Mouse (Mus musculus) limb, embryonic 14.5 days (tissue): ENCODE measurements around the gene Pan3. TPM values are rescaled to one million over a fixed set of nuclear protein-coding genes. Genes with fewer than 3 reads are reported as not detected.

Experiments used
- ATAC-seq: fragments of 200-750 bp; cut with Nextera tagmentation; 2 replicates; pipeline ENCODE4 v1.8.0; 2017; ENCODE audit warnings: low read depth, moderate number of reproducible peaks, moderate TSS enrichment; ENCODE audit not compliant: low FRiP score
- DNase-seq: peaks from one replicate; pipeline ENCODE4 v3.0.0-alpha.2; 2015; ENCODE audit warnings: low spot score
- H3K27ac ChIP-seq: fragments of 300-500 bp; sonication (generic); replicated peaks from 2 replicates; pipeline ENCODE4 v1.5.1; 2014; ENCODE audit warnings: low read depth, mild to moderate bottlenecking, low read length, moderate library complexity, mixed read lengths
- H3K27me3 ChIP-seq: fragments of 300-500 bp; sonication (generic); 2 replicates; pipeline ENCODE4 v1.6.1; 2014; ENCODE audit warnings: low read length, mixed read lengths; ENCODE audit not compliant: control insufficient read depth, insufficient read depth
- H3K36me3 ChIP-seq: fragments of 300-500 bp; sonication (generic); 2 replicates; pipeline ENCODE4 v1.6.1; 2014; ENCODE audit warnings: mild to moderate bottlenecking, low read length, moderate library complexity, mixed read lengths; ENCODE audit not compliant: control insufficient read depth, insufficient read depth
- H3K4me1 ChIP-seq: fragments of 300-500 bp; sonication (generic); 2 replicates; pipeline ENCODE4 v1.6.1; 2014; ENCODE audit warnings: antibody characterized with exemption, low read length, mixed read lengths; ENCODE audit not compliant: control insufficient read depth, insufficient read depth
- H3K4me2 ChIP-seq: fragments of 300-500 bp; sonication (generic); replicated peaks from 2 replicates; pipeline ENCODE4 v1.6.1; 2014; ENCODE audit warnings: low read depth, mild to moderate bottlenecking, low read length, moderate library complexity; ENCODE audit not compliant: severe bottlenecking
- H3K4me3 ChIP-seq: fragments of 300-500 bp; sonication (generic); replicated peaks from 2 replicates; pipeline ENCODE4 v1.5.1; 2014; ENCODE audit warnings: low read length
- H3K9ac ChIP-seq: fragments of 300-500 bp; sonication (generic); 2 replicates; pipeline ENCODE4 v1.6.1; 2014; ENCODE audit warnings: mild to moderate bottlenecking, low read depth, low read length, moderate library complexity; ENCODE audit not compliant: severe bottlenecking
- H3K9me3 ChIP-seq: fragments of 300-500 bp; sonication (generic); 2 replicates; pipeline ENCODE4 v1.6.1; 2016; ENCODE audit warnings: low read length; ENCODE audit not compliant: control insufficient read depth
- POLR2A ChIP-seq: fragments of 200-500 bp; IDR thresholded peaks from 2 replicates; pipeline ENCODE4 v1.8.0; 2012; ENCODE audit warnings: inconsistent platforms, mild to moderate bottlenecking, moderate library complexity, borderline replicate concordance; ENCODE audit not compliant: insufficient read depth, insufficient read length; ENCODE audit errors: extremely low read depth
- WGBS: fragments of 180-500 bp; shearing (Covaris S2); extraction: QIAGEN DNeasy Blood & Tissue Kit; methylation state at CpG from one replicate; pipeline ENCODE4 v1.1.7; 2014; 5-methylcytosine and 5-hydroxymethylcytosine counted together
- polyA plus RNA-seq, 2 experiments: library from polyadenylated mRNA; depleted of rRNA in 1 of 2; stranded (reverse) in 1 of 2; unstranded in 1 of 2; fragments of >200 nt; fragmentation: Nextera tagmentation in 1 of 2; extraction: Ambion mirVana in 1 of 2; gene quantifications; 2 replicates each; pipeline versions ENCODE4 v1.2.1 to v1.2.3; 2012 to 2014

The Pan3 gene
- polyA plus RNA-seq, 2 experiments, result 46.7 to 60.7 TPM

- H3K9me3 ChIP-seq, result no peaks in the 10 kb centered on the region
- no peak overlapping the region for H3K4me3 ChIP-seq
- peaks cover 28% of the 10 kb centered on the region for H3K36me3 ChIP-seq
- no peak for TF ChIP-seq POLR2A
- DNase-seq (no peak), ATAC-seq (no peak)
- WGBS, result 79% methylated on average over 4 of the region's 4 CpGs
- no peak overlapping the region for H3K27ac ChIP-seq
- no peaks in the 10 kb centered on the region for H3K4me1 ChIP-seq
- no peak overlapping the region for H3K9ac ChIP-seq
- H3K27me3 ChIP-seq, result no peaks in the 10 kb centered on the region
- H3K4me2 ChIP-seq, result no peak overlapping the region
Observed at GRCm38 (mm10) chr5:147456491-147456890, 26.5 kb downstream of the Pan3 start.

DNA sequence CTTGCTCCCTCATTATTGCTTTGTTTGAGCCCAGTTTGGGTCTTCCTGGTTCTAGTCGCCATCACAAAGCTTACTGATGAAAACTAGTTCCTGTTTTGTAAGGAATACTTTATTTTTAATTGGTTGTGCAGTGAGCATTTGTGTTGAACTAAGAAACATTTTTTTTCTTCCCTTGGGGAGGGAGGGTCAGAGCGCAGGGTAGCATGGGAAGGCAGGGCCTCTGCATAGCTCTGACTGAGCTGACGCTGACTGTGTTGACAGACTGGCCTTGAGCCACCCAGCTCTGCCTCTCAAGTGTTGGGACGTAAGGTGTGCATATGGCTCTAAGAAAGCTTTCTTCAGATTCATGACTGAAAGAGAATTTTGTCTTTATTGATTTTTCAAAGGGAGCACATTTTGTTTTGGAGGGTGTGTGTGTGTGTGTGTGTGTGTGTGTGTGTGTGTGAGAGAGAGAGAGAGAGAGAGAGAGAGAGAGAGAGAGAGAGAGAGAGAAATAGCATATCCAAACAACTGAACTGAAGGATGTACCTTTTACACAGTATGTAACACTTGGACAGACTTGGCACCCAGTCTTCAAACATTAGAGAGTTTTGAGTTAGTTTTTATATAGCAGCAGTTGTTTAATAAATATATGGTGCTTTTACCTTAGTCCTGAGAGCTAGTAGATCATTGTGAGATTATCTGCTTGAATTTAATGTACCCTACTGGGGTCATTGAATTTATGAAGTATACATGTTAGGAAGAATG, 30.0 kb downstream of the Pan3 start:
- Histone ChIP-seq H3K4me2 (no peak overlapping the region), H3K27me3 (no peaks in the 10 kb centered on the region), H3K9ac (no peak overlapping the region), H3K27ac (no peak overlapping the region), H3K4me3 (no peak overlapping the region), H3K4me1 (no peaks in the 10 kb centered on the region), H3K36me3 (peaks cover 15% of the 10 kb centered on the region), H3K9me3 (no peaks in the 10 kb centered on the region)
- 65% methylated on average over 4 of the region's 4 CpGs for WGBS
- TF ChIP-seq POLR2A, result no peak
- DNase-seq, result no peak
- ATAC-seq, result no peak

GRCm38 (mm10) chr5:147463251-147463650, 33.3 kb downstream of the Pan3 start:
- H3K9ac ChIP-seq, result no peak overlapping the region
- ATAC-seq, result no peak
- 73% methylated on average over 3 of the region's 3 CpGs for WGBS
- no peaks in the 10 kb centered on the region for H3K9me3 ChIP-seq
- H3K27me3 ChIP-seq, result no peaks in the 10 kb centered on the region
- no peak for TF ChIP-seq POLR2A
- H3K36me3 ChIP-seq, result peaks cover 16% of the 10 kb centered on the region
- H3K4me1 ChIP-seq, result no peaks in the 10 kb centered on the region
- no peak overlapping the region for H3K4me3 ChIP-seq
- H3K4me2 ChIP-seq, result no peak overlapping the region
- H3K27ac ChIP-seq, result no peak overlapping the region
- no peak for DNase-seq

GRCm38 (mm10) chr5:147466361-147466760, 36.4 kb downstream of the Pan3 start:
- Histone ChIP-seq H3K4me3 (no peak overlapping the region), H3K27ac (no peak overlapping the region), H3K9ac (no peak overlapping the region), H3K36me3 (peaks cover 14% of the 10 kb centered on the region), H3K4me1 (no peaks in the 10 kb centered on the region), H3K9me3 (no peaks in the 10 kb centered on the region), H3K4me2 (no peak overlapping the region), H3K27me3 (no peaks in the 10 kb centered on the region)
- DNase-seq (no peak), ATAC-seq (no peak)
- TF ChIP-seq POLR2A, result no peak

DNA sequence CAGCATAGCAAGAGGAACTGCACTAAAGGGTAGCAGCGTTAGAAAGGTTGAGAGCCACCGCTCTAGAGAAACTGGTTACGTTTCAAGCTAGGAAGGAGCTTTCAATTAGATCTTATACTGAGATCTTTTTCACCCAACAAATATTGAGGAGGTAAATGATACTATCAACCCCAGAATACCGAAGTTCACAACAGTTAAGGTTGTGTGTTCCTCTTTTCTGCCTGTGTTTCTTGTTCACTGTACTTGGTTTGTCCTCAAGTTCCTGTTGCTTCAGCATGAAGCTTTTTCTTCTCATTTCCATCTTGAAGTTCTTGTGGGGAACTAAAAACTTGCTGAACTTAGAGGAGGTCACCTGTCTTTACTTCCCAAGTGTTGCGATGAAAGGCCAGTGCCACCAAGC, 41.2 kb downstream of the Pan3 start:
- DNase-seq (no peak), ATAC-seq (no peak)
- H3K4me3 ChIP-seq, result no peak overlapping the region
- H3K4me1 ChIP-seq, result peaks cover 2% of the 10 kb centered on the region; the same call in 1 of the 2 replicates
- 95% methylated on average over 5 of the region's 5 CpGs for WGBS
- no peak overlapping the region for H3K9ac ChIP-seq
- no peaks in the 10 kb centered on the region for H3K9me3 ChIP-seq
- no peak overlapping the region for H3K4me2 ChIP-seq
- H3K36me3 ChIP-seq, result peaks cover 10% of the 10 kb centered on the region
- H3K27ac ChIP-seq, result no peak overlapping the region
- no peak for TF ChIP-seq POLR2A
- no peaks in the 10 kb centered on the region for H3K27me3 ChIP-seq
